Mouse (Mus musculus) cerebellum, postnatal 4 days (tissue): ENCODE results near the gene Asah2.

Experiments used
- DNase-seq, 2 experiments: peaks; one replicate each; pipeline ENCODE4 v3.0.0; 2022; ENCODE audit warnings: low spot score in 2 of 2, mixed read lengths in 1 of 2

Gene Asah2

GRCm38 (mm10) chr19:31991057-31991456 lies 117.0 kb downstream of the Asah2 start:
- no peak for DNase-seq

DNA sequence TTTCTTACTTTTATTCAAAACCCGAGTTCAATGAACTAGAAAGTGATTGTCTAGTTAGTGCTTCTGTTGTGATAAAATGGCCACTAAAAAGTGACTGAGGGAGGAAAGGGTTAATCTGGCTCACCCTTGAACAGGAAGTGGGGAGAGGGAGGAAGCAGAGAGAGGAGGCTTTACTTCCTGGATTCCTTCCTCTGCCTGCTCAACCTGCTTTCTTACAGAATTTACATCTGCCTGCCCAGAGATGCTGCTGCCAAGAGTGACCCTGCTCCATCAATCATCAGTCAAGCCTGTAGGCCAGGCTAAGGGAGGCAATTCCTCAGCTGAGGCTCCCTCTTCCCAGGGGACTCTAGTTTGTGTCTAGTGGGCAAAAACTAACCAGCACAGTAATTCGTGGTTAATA lies 132.1 kb downstream of the Asah2 start:
- no peak for DNase-seq

GRCm38 (mm10) chr19:31971998-31972397 lies 136.0 kb downstream of the Asah2 start:
- DNase-seq, result peak; percentile 86 to 88

DNA sequence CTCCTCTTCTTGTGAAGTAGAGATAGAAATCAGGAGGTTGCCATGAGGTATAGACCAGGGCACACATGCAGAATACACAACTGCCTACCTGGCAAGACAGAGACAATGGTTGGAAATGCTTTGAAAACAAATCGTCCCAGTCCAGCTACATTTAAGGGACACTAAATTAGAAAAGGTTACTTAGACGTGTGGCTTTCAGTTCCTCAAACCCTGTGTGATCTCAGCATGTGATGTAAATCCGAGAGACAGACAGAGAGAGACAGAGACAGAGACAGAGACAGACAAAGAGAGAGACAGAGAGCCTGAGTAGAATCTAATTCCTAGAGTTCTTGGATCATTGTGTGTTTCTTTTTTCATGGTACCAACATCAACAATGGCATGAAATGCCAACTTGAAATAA lies 136.6 kb downstream of the Asah2 start:
- DNase-seq, result no peak

DNA sequence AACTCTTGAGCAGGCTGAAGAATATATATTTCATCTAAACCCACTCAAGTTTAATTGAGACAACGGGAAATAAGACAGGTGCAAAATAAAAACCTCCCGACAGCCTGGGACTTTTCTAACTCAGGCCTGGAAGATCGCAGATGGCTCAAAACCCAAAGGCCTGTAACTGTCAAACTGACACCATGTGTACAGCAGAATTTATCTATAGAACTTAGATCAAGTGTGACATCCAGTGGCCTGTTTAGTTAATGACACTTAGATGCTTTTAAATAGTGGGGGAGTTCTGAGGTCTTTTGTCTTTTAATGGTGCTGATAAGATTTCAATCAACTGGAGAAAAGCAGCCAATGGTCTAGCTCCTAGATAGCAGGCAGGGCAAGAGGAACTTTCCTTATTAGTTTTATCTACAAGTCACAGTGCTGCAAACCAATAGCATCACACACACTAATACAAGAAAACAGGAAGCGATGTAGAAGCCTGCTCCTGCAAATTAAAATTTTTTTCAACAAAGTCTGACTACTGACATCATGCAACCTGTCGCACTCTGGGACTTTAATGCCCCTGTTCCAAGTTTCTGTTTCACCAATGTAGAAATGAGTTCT lies 140.0 kb downstream of the Asah2 start:
- no peak for DNase-seq

- no peak for DNase-seq
Measured at GRCm38 (mm10) chr19:31963147-31963546, 144.9 kb downstream of the Asah2 start.

DNA sequence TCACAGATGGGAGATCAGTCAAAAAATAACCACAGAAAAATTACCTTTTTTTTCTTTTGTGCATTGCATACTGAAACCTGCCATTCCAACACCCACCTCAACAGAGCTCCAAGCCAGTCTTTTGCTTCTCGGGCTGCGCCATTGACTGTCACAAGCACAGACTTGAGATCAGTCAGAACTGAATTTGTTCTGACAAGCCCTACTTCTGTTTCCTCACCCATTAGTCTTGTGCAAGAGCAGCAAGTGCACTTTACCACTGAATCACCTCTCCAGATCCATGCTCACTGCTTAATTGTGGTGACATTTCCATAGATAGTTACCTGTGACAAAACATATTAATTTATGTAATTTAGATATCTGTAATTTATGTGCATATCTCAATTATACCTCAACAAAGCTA lies 147.6 kb downstream of the Asah2 start:
- DNase-seq, result no peak

DNA sequence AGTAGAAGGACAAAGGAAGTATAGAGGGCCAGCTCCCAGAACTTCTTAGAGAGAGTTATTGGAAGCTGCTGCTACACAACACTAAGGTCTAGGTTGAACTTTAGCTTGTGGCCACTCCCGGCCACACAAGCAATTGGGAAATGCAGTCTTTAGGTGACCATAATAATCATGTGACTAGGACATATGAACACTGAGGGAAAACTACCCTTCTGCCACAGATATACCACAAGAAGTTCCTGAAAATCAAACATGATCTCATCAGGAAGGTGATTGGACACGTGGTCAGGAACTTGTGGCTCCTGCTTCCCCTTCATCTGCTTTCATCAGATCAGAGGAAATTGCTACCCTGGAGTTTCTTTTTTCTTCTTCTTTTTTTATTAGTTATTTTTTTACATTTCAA lies 151.7 kb downstream of the Asah2 start:
- no peak for DNase-seq

GRCm38 (mm10) chr19:31954696-31955095 lies 153.3 kb downstream of the Asah2 start:
- DNase-seq, result no peak

DNA sequence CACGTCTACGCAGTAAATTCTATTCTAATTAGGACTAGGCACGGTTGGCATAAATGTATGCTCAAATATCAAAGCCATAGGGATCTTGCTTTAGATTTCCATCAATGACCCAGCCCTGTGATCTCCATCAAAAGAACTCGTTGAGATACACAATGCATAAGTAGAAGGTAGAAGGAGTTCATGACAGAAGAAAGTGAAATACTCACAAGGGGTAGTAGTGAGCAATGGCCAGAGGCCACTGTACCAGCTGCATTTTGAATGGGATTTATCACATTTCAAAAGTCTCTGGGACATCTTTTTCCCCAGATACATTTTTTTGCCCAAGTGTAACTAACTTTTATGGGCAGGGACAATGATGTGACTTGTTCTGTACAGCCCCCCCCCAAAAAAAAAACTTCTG lies 153.7 kb downstream of the Asah2 start:
- no peak for DNase-seq

DNA sequence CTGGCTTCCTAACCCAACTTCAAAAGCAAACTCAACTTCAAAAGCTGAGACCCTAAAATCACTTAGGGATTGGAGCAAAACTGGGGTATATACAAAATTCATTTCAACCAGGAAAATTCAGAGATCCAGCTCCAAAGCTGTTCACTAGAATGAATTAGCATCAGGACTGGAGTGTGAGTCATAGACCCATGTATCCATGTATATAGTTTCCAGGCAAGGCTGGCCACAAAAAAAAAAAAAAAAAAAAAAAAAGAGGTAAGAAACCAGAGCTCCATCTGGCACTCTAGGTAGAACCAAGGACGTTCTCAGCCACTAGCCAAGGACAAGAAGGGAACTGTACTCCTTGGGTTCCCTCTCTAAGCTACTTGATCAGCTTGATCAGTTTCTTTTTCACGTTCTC lies 154.2 kb downstream of the Asah2 start:
- DNase-seq, result no peak

DNA sequence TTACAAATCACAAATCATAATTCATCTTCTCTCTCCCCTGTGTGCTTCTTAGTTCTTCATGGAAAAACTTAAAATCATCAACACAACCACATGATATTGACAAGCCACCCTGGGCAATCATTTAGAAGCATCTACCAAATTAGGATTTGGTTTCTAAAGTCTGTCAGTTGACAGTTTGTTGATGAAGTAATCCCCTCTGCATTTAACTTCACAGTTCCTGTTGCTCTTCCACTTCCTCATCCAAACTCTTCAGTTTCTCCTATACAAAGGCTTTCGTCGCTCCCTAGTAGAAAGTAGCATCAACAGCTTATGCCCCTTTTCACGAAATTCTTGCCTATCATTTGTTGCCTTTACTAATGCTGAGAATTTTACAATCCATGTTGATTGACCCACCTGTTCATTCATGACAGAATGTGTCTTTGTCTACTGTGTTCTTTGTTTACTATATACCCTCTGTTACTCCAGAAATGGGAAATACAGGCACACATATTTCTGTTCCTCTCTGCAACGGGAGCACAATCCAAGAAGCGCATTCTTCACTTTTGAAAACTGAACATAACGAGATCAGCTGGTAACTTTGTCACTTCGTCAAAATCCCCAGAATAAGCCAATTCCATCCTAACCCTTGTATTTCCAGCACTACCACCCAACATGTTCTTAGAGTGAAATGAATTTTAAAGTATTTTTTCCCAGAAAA lies 157.1 kb downstream of the Asah2 start:
- no peak for DNase-seq
